Mouse (Mus musculus) fibroblast of lung, adult 2 months (primary cell): ENCODE results near the gene Cebpe.

ENCODE experiments used
- DNase-seq: peaks from one replicate; pipeline ENCODE4 v3.0.0-alpha.2; 2011; ENCODE audit warnings: low read depth

The Cebpe gene

DNA sequence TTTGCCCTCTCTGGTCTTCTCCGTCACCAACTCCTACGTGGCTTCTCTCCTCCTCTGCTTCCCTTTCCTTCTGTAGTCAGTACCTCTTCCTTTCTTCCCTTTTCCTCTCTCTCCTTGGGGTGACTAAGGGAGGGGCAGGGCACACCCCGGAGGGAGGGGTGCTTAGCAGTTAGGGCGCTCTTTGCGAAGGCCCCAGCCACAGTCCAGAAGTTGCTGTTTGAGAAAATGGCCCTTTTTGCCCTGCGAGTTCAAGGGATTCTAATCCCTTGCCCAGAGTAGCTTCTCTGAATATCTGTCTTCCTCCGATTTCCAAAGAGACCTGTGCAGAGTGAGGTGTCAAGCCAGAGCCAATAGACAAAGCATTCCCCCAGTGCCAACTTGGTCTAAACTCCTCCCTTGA, at the start of gene Cebpe:
TSS of gene Cebpe (minus strand) at position 101 of the 400 bp plus-strand sequence.
- DNase-seq, result no peak

DNA sequence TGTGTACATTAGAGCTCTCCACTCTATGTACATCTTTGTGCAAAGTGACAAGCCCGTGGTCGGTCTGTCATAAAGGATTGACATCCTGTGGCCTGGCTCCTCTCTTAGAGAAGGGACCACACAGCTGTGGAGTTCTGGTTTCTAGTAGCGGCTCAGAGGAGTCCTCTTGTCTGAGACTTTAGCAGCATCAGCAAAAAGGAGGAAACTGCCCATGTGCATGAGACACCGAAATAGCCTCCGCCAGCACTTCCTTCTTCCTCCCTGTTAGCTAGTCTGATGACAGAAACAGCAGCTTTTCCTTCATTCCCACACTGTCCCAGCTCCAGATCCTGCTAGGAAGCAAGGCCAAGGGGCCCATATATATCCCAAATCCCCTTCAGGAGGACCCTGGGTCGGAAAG, 44.4 kb upstream of the Cebpe start:
- no peak for DNase-seq

DNA sequence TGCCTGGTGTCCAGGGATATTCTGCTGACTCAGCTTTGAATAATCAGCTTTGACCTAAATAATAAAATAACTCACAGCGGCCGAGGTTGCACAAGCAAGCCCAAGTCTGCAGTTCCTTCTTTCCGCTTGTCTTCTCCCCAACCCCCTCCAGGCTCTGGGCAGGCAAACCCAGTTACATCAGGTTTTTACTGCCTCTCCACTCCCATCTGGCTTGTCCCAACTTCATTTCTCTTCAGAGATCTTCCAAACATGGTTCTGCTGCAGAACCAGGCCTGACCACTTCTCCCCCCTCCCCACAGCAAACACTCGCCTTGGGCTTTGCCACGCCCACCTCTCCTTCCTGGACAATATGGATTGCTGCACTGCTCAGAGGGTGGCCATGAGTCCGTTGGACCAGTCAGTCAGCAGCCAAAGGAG, 42.6 kb upstream of the Cebpe start:
- peak; percentile 40 for DNase-seq

DNA sequence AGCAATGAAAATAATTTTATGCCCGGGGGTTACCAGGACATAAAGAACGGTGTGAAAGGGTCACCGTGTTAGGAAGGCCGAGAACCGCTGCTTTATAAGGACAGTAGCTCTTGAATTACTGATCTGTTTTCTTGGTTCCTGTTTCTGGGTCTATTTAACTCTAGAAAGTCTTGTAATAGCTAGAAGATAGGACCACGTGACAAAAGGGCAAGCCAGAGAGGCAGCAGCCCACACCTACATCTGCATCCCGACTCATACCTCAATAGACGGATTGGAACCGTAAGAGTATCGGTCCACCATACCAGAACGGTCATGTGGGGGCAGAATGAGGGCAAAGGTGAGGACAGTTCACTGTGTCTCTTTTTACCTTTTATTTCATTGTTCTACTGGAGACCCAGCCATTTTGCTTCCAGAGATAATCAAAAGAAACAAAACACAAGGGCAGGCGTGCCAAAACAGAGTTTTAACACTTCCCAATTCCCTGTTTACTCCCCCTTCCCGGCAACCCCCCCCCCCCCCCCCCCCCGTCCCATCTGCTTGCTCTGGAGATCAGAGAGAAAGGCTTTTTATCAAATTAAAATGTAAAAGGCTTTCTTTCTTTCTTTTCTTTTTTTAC, 42.1 kb upstream of the Cebpe start:
- DNase-seq, result no peak

DNA sequence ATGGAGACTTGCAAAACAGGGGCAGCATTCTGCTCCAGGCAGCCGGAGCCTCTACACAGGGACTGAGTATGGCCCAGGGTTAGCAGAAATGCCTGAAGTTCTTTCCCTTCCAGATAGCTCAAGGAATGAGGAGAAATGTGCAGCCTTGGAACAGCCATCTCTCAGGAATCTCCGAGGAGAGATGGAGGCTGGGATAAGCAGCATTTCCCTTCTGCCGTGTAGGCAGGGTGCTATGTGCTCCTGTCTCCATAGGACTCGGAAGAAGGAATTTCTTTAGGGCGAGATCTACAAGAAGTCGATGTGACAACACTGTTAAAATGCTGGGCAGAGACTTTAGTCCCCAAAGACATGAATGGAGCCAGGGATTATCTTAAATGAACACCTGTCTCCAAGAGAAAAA, 41.0 kb upstream of the Cebpe start:
- DNase-seq, result no peak

DNA sequence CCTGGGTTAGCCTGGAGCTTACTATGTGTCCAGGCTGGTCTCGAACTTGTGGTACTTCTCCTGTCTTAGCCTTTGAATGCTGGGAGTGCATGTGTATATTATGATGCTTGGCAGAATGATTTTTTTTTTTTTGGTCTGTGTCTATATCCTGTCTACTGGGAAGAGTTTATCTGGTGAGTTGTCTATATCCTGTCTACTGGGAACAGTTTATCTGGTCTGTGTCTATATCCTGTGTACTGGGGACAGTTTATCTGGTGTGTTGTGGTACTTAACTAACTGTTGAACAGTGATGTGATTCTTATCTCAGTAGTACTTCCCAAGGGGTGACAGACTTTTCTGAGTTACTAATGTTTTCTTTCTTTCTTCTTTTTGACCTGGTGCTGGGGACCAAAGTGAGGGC, 39.8 kb upstream of the Cebpe start:
- DNase-seq, result no peak

DNA sequence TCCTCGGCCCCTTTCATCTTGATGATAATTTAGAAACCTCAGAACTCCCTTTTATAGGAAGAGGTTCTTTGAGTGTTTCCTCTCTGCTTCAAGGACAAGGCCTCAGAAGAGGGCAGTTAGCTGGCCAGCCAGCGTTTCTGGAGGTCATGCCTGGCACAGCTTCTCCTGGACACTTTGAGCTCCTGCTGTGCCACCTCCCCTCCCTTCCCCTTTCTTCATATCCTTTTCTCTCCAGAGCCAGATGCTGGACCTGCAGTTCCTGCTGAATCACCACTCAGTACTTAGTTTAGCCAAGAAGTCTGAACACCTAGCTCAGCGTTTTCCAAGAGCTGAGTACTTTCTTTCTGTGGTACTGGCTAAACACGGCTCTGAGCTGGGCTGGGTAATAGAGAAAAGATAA, 37.3 kb upstream of the Cebpe start:
- DNase-seq, result no peak

DNA sequence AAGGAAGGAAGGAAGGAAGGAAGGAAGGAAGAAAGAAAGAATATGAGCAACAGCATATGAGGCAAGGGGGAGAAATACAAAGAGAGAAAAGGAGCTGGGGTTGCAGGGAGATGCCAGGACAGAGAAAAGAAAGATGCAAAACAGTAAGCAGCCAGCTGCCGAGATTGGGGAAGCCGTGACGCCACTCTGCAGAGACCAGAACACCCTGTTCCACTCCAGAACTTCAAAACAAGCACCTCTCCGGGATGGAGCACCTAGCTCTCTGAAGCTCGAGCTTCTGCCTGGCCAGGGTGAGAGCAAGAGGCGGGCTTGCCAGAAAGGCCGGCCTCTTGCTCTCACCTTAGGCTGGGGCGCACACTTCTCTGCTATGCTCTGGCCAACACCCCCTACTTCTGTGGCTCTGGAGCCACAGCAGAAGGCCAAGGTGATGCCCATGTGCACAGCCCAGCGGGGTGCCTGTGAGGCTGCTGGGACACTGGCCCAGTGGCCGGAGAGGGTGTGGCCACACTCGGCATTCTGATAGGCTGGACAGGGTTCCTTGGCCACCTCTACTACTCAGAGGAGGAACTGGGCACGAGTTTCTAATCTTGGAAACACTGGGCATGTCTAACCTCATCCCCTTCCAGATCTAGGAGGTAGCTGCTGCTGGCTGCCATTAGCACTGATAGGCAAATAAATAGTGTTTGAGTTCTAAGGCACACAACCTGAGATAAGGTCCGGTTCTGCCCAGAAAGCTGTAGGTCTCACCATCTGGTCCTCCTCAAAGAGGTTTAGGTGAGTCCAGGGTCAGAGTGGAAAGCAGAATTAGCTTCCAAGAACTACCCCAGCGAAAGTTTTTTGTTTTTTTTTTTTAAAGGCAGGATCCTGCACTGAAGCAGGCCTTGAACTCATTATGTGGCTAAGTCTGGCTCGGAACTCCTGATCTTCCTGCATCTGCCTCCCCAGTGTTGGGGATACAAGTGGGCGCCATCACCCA, 36.3 kb upstream of the Cebpe start:
- DNase-seq, result no peak

DNA sequence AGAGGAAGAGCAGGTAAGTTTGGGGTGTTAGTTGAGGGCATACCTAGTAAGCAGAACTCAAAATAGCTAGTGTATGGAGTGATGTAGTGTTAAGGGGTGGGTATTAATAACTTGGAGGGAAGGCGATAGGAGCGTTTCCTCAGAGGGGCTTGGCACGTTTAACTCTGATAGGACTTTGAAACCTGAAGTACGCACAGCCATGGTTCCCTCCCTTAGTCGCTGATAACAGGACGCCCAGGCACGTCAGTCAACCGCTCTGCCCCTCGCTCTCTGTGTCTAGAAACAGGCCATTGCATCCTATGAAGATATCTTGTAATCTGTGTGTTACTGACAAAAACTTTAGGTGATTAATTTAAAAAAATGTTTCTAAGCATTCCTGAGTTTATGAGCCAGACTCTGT, 34.1 kb upstream of the Cebpe start:
- no peak for DNase-seq

DNA sequence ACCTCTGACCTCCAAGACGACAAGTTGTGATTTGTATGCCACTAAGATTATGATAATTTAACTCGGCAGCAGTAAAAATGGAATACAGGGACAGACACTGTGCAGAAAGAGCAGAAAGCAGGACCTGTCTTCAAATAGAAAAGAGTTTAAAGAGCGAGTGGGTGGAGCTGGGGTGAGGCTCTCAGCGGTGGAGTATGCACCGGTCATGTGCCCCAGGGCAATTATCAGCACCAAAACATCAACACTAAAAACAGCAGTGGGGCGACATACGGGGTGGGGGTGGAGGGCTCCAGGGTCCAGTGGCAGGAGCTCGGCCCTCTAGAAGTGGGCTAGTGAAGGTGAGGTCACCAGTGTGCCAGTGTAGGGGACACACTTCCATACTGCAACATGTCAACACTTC, 32.5 kb upstream of the Cebpe start:
- no peak for DNase-seq

DNA sequence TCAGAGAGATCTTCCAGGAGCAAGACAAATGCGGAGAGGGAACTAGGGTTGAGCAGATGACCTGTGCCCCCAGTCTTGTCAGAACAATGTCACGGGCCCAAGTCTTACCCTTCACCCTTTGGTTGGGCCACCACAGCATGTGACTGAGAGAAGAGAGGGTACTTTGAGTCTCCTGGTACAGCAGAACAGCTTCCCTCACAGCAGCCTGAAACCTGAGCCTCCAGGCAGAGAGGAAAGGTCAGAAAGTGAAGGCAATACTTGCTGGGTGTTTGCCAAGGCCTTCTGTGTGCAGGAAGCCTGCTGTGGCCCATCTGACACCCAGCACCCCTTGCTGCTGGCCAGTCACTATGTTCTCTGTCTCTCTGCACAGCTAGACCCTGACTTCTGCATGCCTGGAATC, 30.4 kb upstream of the Cebpe start:
- no peak for DNase-seq

DNA sequence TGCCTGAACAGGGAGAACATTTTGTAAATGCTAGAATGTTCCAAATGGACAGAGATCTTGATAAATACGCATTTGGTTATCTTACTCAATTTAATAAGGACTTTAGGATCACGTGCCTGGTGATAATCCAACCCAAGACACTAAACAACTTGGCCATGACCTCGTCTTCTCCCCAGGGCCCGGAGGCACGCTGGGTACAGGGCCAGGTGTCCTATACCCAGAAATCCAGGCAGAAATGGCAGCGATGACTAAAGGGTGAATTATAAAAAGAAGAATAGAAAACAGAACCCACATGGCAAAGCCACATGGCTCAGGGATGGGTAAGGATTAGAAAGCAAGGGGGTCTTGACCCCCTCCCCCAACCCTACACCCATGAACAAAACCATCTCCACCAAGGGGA, 29.7 kb upstream of the Cebpe start:
- DNase-seq, result no peak

DNA sequence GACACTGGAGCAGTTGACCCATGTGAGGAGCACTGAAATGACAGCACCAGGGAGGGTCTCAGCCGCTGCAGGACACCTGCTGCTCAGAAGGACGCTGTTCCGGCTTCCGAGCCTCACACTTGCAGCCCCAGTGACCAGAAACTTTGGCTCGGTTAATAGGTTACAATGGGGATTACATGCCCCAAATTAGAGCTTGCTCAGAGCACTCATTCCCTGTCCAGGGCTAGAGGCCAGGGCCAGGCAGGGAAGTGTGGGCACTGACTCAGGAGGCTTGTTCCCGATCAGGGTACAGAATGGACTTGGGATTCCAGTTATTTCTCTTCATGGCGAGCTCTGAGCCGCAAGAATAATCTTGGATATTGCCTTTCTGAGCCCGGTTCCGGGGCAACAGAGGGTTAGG, 25.7 kb upstream of the Cebpe start:
- DNase-seq, result no peak

DNA sequence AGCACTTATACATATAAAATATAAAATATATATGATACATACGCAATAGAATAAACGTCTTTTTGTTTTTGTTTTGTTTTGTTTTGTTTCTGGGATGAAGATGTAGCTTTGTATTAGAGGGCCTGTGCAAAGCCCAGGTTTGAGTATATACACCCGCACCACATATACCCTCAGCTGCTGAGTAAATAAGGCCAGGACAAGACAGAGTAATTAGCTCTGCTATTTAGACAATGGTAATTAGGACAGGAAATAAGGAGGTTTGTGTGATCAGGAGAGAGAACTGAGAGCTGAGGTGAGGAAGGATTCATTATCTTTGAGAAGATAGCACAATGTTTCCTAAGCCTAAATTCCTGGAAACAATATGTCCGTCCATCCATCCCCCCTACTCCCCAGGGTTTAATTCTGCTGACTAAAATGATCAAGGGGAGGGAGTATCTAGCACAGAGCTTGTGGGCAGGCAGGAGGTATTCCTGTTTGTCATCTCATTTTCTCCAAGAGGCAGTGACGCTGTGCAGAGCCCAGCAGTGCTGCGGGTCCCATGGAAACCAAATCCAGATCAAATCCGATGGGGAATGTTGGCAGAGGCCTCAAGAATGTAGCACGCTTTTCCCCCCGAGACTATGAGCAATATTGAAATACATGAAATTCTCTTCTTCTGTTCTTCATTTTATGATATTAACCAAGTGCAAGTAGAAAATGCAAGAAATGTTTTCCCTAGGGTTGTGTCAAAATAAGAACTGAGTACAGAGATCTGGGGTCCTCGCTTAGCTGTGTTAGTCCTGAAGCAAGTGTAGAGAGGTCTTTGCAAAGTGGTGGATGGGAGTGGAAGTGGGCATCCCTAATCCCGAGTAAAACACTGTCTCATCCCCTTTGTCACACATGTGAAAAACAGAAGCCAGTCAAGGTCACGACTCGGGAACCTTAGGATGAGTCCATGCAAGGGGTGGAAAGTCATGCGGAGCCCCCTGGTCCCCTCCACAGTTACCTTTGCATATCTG, 24.9 kb upstream of the Cebpe start:
- DNase-seq, result no peak

DNA sequence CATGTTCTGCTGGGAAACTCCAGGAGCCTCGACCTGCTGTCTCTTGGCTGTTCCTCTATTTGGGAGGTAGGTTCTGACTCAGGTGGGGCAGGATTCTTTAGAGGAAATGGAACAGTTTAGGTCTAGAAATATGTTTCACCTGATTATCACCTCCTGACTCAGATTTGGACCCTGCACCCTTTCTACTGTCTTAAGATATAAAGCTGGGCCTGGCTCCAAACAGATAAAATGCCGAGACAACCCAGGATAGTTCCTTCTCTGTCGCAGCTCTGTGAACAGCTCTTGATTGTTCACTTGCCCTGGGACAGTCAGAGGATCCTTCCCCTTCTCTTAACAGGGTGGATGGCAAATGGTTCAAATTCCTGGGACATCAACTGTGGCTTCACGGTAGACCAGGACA, 23.2 kb upstream of the Cebpe start:
- DNase-seq, result no peak

DNA sequence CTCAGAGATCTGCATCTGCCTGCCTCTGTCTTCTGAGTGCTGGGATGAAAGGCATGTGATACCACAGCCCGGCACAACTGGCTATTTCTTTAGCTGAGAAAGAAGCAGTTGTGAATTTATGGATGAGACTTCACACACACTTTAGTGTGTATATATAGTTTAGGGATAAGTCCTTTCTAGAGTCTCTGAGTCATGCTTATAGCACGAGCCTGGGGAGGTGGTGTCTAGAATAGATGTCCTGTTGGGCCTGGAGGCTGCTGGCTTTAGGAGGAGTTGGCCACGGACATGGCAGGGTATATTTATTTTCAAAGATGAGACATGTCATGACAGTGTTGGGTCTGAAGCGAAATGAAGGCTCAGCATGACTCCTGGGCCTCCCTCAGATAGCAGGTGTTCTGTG, 22.0 kb upstream of the Cebpe start:
- no peak for DNase-seq

DNA sequence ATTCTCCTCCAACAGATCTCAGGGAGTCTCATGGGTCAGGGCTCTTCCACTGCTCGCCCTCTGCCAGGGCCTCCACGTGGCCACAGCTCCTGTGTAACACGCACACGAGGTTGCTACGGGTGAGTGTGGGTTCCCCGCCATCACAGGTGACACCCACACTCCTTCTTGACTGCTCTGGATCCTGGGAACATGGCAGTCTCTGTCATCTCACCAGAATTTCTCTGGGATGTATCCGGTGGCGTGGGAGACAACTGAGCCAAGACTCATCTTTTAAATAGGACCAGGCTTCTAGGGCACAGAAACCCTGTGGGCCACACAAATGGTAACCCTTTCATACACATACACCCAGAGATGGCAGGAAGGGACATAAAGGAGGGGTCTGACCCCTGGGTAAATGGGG, 20.2 kb upstream of the Cebpe start:
- no peak for DNase-seq

DNA sequence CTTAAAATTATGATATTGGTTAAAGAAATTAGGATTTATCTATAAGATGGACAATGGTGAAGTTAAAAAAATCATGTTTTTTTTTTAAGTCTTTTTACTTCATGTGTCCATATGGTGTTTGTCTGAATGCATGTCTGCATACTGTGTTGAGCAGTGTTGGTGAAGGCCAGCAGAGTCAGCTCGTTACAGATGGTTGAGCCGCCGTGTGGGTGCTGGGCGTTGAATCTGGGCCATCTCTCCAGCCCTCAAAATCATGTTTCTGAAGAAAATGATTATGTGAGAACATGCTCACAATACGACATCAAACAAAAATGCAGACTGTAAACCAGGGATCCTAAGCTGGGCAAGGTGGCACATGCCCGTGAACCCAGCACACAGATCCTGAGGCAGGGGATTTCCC, 18.3 kb upstream of the Cebpe start:
- no peak for DNase-seq

DNA sequence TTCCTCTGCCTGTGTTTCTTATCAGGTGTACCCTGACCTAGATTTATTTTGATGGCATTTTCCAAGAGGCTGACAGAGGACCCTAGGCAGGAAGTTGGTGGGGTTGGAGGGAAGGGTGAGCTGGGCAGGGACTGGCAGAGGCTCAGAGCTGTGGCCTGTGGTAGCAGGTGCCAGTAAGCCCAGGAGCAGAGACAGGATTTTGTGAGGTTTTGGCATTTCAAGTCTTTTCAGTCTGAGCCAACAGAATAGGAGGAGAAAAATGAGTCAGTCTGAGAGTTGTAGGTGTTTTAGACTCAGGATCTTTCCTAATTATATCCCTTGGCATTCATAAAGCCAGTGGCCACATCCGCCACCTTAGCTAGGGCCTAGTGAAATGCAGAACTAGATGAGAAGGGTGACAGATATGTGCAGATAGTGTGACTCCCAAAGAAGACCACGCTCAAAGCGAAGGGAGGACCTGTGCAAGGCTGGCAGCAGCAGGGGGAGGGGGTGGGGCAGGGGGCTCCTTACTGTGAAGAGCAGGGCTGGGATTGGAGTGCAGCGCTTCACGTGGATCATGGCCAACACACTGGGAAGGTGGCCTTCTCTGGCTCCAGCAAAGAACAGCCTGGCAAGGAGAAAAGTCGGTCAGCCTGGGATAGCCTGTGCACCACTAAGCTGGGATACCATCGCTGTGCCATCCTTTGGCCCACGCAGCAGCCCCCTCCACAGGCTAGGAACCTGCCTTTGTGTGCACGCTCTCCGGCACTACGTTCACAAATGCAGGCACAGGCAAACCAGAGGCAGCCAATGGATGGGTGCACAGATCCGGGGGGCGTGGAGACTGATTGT, 17.1 kb upstream of the Cebpe start:
- DNase-seq, result no peak

DNA sequence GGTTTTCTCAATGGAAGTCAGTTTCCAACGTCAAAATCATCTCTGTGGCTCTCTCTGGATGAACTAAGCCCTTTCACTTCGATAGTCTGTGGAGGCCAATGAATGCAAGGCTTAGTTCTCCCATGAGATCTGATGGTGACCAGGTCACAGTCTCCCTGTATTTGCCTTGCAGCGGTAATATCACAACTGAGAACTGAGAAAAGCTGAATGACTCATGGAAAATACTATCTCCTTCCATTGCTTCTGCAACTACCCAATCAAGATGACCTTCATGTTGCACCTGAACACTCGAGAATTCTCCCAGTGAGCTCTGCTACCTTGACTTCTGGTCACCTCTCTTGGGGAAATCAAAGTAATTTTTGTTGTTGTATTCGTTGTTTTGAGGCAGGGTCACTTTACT, 15.6 kb upstream of the Cebpe start:
- no peak for DNase-seq

DNA sequence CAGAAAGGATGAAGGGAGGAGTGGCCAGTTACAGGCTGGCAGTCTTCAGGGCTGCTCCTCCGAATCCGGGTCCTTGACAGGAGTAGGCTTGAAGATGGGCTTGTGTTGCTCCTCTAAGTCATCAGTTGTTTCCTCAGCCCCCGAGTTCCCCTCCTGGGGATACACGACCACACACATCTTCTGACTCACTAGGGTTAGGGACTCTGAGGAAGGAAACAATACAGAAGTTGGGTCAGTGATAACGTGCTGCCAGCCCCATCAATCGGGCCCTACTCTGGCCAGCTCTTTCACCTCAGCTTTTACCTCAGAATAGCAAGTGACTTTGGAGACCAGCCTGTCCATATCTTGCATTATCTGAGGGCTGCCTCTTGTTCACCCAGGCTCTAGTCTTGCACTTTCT, 12.1 kb upstream of the Cebpe start:
- DNase-seq, result no peak

DNA sequence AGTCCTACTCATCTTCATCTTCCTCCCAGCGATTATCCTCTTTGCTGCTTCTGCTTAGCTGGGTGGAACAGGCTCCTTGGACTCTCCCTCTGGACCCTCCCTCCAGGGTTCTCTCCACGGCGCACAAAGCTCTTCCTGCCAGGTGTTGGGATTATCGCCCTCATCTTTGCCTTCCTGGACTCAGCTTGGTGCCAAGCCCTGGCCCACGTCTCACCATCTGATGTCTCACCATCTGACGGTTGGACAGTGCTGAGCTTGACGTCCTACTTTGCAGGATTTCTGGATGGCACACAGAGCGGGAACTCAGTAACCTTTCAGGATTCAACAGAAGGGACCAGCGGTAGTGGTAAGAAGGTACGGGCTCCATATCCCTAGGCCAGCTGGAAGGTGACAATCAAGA, 9.7 kb upstream of the Cebpe start:
- no peak for DNase-seq
